Mouse (Mus musculus) CH12F3 (cell line): ENCODE data around the gene Fpr1.

Experiments
- in situ Hi-C: fragments of 300-500 bp; cut with MboI; formaldehyde crosslinking; loops from 2 replicates; pipeline ENCODE4 v1.14.3; 2020; ENCODE audit warnings: low sequenced_read_pairs

Fpr1 gene

DNA sequence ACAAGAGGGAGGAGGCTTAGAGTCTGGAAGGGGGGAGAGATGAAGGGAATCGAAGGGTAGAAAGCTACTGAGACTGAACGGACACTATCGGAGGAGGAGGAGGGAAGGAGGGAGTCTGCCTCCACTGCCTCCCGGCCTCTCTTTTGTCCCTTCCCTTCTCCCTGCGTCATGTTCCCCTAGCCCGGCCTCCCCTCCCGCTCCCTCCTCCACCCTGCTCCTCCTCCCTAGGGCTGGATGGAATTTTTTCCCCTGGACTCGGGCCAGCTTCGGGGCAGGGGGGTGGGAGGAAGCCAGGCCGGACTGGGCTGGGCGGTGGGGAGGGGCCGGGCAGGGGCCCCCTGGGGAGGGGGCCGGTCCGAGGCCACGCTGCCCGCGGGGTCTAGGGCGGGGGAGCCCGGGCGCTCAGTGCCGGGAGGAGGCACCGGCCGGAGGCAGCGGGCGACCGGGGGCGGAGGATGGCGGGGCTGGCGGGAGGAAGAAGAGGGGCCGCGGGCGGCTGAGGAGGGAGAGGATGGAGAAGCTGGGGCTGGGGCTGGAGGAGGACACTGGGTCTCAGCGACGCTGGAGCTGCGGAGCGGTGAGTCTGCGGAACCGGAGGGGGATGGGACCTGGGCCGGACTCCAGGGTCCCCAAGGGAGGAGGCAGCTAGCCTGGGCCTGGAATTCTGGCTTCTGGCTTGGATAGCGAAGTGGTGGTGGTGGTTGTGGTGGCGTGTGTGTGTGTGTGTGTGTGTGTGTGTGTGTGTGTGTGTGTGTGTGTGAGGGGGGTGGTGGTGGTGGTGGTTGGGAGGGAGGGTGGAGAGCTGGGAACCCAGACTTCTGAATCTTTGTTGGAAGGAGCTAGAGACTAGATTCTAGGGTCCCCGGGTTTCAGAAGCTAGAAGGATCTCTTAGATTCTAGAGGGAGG lies 56.7 kb downstream of the Fpr1 start, which contains the start of gene Spaca6:
Gene Spaca6 (plus strand): TSS at position 408 of the 907 bp plus-strand sequence.
- in situ Hi-C loops = no loop called here
